Mouse (Mus musculus) kidney, embryonic 16.5 days (tissue): Measurements from ENCODE around the gene Ntm. TPM values are rescaled to one million over a fixed set of nuclear protein-coding genes. Genes with fewer than 3 reads are reported as not detected.

ENCODE experiments used
- ATAC-seq: fragments of 200-750 bp; cut with Nextera tagmentation; 2 replicates; pipeline ENCODE4 v1.8.0; 2017; ENCODE audit warnings: moderate TSS enrichment; ENCODE audit not compliant: low FRiP score, low TSS enrichment
- H3K27ac ChIP-seq: fragments of 300-500 bp; sonication (generic); 2 replicates; pipeline ENCODE4 v1.5.1; 2014; ENCODE audit warnings: low read length
- H3K27me3 ChIP-seq: fragments of 300-500 bp; sonication (generic); 2 replicates; pipeline ENCODE4 v1.6.1; 2014; ENCODE audit warnings: low read length, control low read depth, mixed read lengths; ENCODE audit not compliant: insufficient read depth
- H3K36me3 ChIP-seq: fragments of 300-500 bp; sonication (generic); 2 replicates; pipeline ENCODE4 v1.6.1; 2014; ENCODE audit warnings: low read length, control low read depth, mixed read lengths; ENCODE audit not compliant: insufficient read depth
- H3K4me1 ChIP-seq: fragments of 300-500 bp; sonication (generic); 2 replicates; pipeline ENCODE4 v1.6.1; 2014; ENCODE audit warnings: low read length, control low read depth, mixed read lengths; ENCODE audit not compliant: insufficient read depth
- H3K4me2 ChIP-seq: fragments of 300-500 bp; sonication (generic); replicated peaks from 2 replicates; pipeline ENCODE4 v1.6.1; 2014; ENCODE audit warnings: low read depth, low read length
- H3K4me3 ChIP-seq: fragments of 300-500 bp; sonication (generic); 2 replicates; pipeline ENCODE4 v1.5.1; 2014; ENCODE audit warnings: mild to moderate bottlenecking, low read length
- H3K9ac ChIP-seq: fragments of 300-500 bp; sonication (generic); replicated peaks from 2 replicates; pipeline ENCODE4 v1.6.1; 2014; ENCODE audit warnings: low read length
- H3K9me3 ChIP-seq: fragments of 300-500 bp; sonication (generic); 2 replicates; pipeline ENCODE4 v1.6.1; 2016; ENCODE audit warnings: low read length, control low read depth
- WGBS: fragments of 180-500 bp; shearing (Covaris S2); extraction: QIAGEN DNeasy Blood & Tissue Kit; methylation state at CpG from one replicate; pipeline ENCODE4 v1.1.7; 2014; 5-methylcytosine and 5-hydroxymethylcytosine counted together
- polyA plus RNA-seq: library from polyadenylated mRNA; unstranded; fragments of >200 nt; fragmentation: Nextera tagmentation; extraction: Ambion mirVana; gene quantifications from 2 replicates; pipeline ENCODE4 v1.2.1, GENCODE M21; 2015

Ntm gene
- polyA plus RNA-seq, 1 experiment from 2014 or later, result 42.1 TPM

DNA sequence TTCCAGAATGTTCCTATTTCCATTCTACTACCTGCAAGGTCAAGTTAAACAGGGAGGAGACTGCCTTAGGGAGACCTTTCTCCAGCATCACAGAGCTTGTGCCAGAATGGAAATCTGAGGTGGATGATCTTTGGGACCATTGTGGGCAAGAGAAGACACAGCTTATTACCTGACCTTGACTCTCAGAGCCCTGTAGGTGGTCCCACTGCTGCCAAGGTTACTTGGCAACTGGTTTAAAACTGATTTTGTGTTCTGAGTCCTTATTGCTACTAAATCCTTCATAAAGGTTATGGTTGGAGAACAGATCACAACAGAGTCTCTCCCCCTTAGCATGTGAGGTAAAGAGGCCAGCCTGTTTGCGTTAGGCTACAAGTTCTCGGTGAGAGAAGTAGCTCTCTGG lies 839.1 kb downstream of the Ntm start:
- Histone ChIP-seq H3K27ac (no peak overlapping the region), H3K36me3 (no peaks in the 10 kb centered on the region), H3K9ac (no peak overlapping the region), H3K4me1 (no peaks in the 10 kb centered on the region), H3K4me3 (no peak overlapping the region), H3K4me2 (no peak overlapping the region), H3K27me3 (no peaks in the 10 kb centered on the region), H3K9me3 (no peaks in the 10 kb centered on the region)
- ATAC-seq, result no peak
- 80% methylated on average over 2 of the region's 2 CpGs for WGBS

- Histone ChIP-seq H3K27me3 (no peaks in the 10 kb centered on the region), H3K9ac (no peak overlapping the region), H3K27ac (peak overlapping the region; percentile 50; the same call in 1 of the 2 replicates), H3K9me3 (no peaks in the 10 kb centered on the region), H3K4me3 (no peak overlapping the region), H3K4me1 (peaks cover 3% of the 10 kb centered on the region; the same call in 1 of the 2 replicates), H3K4me2 (no peak overlapping the region), H3K36me3 (no peaks in the 10 kb centered on the region)
- 4% methylated on average over 2 of the region's 2 CpGs for WGBS
- ATAC-seq, result peak; percentile 84
Observed at GRCm38 (mm10) chr9:29117561-29118112, 845.3 kb downstream of the Ntm start.

DNA sequence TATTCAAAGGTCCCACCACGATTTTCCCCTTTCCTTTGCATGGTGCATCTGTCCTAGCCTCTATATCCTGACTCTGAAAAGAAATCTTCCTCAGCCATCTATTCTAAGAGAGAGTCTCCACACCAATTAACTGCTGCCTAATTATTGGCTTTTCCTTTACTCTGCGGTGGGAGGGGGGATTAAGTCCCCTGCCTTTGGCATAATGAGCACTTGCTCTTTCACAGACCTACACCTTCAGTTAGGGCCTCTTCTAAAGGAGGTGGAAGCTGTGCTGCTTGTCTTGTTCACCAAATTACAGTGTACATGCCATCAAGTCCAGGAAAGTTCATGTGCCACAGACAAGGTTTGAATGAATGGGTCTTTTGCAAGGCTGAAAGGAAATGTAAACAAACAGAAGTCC lies 847.6 kb downstream of the Ntm start:
- no peak overlapping the region for H3K27ac ChIP-seq
- no peak for ATAC-seq
- H3K36me3 ChIP-seq, result no peaks in the 10 kb centered on the region
- no peak overlapping the region for H3K4me3 ChIP-seq
- H3K9ac ChIP-seq, result no peak overlapping the region
- H3K4me2 ChIP-seq, result no peak overlapping the region
- peaks cover 3% of the 10 kb centered on the region; the same call in 1 of the 2 replicates for H3K4me1 ChIP-seq
- no peaks in the 10 kb centered on the region for H3K9me3 ChIP-seq
- 47% methylated on average over 2 of the region's 2 CpGs for WGBS
- H3K27me3 ChIP-seq, result no peaks in the 10 kb centered on the region

DNA sequence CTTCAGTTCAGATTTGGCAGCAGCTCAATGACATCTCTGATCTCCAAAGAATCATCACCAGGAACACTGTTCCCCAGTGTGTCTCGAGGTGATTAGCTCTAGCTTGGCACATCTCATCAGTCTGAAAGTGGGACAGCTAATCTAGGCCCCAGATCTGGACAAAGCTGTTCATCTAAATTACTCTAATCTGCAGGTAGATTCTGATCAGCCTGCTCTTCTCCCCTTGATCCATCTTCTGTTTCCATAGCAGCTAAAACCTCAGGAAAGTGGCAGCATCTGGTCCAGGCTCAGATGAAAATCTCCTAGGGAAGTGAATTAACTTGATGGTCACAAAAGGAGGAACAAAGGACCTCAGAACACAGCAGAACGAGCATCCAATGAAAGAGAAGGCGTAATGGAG lies 856.2 kb downstream of the Ntm start:
- Histone ChIP-seq H3K4me3 (no peak overlapping the region), H3K27me3 (no peaks in the 10 kb centered on the region), H3K36me3 (no peaks in the 10 kb centered on the region), H3K9ac (no peak overlapping the region), H3K4me1 (no peaks in the 10 kb centered on the region), H3K27ac (no peak overlapping the region), H3K4me2 (no peak overlapping the region), H3K9me3 (no peaks in the 10 kb centered on the region)
- WGBS, result 65% methylated on average over 3 of the region's 3 CpGs
- no peak for ATAC-seq

- H3K4me3 ChIP-seq, result no peak overlapping the region
- H3K4me2 ChIP-seq, result no peak overlapping the region
- no peak overlapping the region for H3K27ac ChIP-seq
- H3K9ac ChIP-seq, result no peak overlapping the region
- no peaks in the 10 kb centered on the region for H3K9me3 ChIP-seq
- ATAC-seq, result no peak
- H3K4me1 ChIP-seq, result no peaks in the 10 kb centered on the region
- H3K36me3 ChIP-seq, result no peaks in the 10 kb centered on the region
- H3K27me3 ChIP-seq, result no peaks in the 10 kb centered on the region
- 78% methylated on average over 5 of the region's 5 CpGs for WGBS
Observed at GRCm38 (mm10) chr9:29104442-29104841, 858.5 kb downstream of the Ntm start.

- H3K27me3 ChIP-seq, result no peaks in the 10 kb centered on the region
- H3K9me3 ChIP-seq, result no peaks in the 10 kb centered on the region
- no peak for ATAC-seq
- no peak overlapping the region for H3K4me3 ChIP-seq
- H3K4me1 ChIP-seq, result no peaks in the 10 kb centered on the region
- no peak overlapping the region for H3K9ac ChIP-seq
- H3K36me3 ChIP-seq, result no peaks in the 10 kb centered on the region
- no peak overlapping the region for H3K27ac ChIP-seq
- no peak overlapping the region for H3K4me2 ChIP-seq
- 57% methylated on average over 6 of the region's 6 CpGs for WGBS
Observed at GRCm38 (mm10) chr9:29103993-29104392, 858.9 kb downstream of the Ntm start.

DNA sequence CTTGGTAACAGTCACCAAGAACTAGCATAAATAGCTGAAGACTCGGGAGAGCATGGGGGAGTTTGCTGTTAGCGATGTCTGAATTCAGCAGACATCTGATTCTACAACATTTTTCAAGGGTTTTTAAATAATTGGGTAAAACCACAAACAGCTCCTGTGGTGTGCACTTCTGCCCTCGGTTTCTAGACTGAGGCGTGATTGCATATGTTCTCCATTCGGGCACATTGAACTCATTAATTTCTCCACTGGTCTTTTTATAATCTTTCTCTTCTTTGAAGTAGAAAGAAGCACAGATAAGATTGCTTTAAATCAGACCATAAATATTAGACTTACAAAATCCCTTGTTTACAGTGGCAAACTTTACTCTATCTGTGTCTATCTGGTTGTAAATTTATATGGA lies 862.3 kb downstream of the Ntm start:
- ATAC-seq, result no peak
- Histone ChIP-seq H3K27ac (no peak overlapping the region), H3K36me3 (no peaks in the 10 kb centered on the region), H3K4me3 (no peak overlapping the region), H3K27me3 (no peaks in the 10 kb centered on the region), H3K4me2 (no peak overlapping the region), H3K9me3 (no peaks in the 10 kb centered on the region), H3K9ac (no peak overlapping the region), H3K4me1 (no peaks in the 10 kb centered on the region)
- 65% methylated on average over 5 of the region's 5 CpGs for WGBS

DNA sequence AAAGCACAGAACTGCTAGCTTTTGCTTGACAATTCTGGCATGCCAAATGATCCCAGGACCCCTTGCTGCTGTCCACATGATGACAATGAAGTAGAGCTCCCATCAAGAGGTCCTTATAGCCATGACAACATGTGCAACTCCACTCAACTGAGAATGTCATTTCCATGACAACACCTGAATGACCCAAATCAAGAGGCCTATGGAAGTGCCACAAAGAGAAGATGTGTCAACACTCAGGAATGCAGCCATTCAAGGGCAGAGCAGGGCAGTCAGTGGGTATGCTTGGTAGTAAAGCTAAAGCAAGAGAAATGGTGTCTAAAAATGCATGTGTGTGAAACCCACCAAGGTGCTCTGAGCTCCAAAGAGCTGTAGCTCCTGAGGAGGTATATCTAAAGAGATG lies 870.5 kb downstream of the Ntm start:
- Histone ChIP-seq H3K4me2 (no peak overlapping the region), H3K4me3 (no peak overlapping the region), H3K27me3 (no peaks in the 10 kb centered on the region), H3K36me3 (no peaks in the 10 kb centered on the region), H3K27ac (no peak overlapping the region), H3K9ac (no peak overlapping the region), H3K4me1 (no peaks in the 10 kb centered on the region), H3K9me3 (no peaks in the 10 kb centered on the region)
- no peak for ATAC-seq

DNA sequence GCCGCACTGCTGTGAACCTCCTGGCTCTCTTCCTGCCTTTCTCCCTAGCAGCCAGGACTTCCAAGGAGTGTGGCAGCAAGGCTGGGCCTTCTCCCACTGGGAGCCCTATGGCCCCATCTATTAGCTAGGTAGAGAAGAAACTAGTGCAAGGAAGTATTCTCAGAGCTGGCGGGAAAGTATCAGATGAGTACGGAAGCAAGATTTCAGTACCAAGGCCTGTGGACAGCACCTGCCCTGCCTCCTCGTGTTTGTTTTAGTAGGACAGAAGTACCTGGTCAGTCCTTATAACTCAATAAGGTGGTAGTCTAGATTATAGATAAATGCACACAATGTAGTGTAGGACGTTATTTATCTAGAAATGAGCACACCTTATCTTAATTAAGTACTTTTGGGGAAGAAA lies 874.3 kb downstream of the Ntm start:
- Histone ChIP-seq H3K4me1 (no peaks in the 10 kb centered on the region), H3K27ac (no peak overlapping the region), H3K9ac (no peak overlapping the region), H3K4me2 (no peak overlapping the region), H3K27me3 (no peaks in the 10 kb centered on the region), H3K9me3 (no peaks in the 10 kb centered on the region), H3K36me3 (no peaks in the 10 kb centered on the region), H3K4me3 (no peak overlapping the region)
- ATAC-seq, result no peak
- 49% methylated on average over 5 of the region's 5 CpGs for WGBS

- no peak overlapping the region for H3K4me2 ChIP-seq
- no peak overlapping the region for H3K9ac ChIP-seq
- no peak for ATAC-seq
- H3K9me3 ChIP-seq, result no peaks in the 10 kb centered on the region
- no peak overlapping the region for H3K27ac ChIP-seq
- no peaks in the 10 kb centered on the region for H3K27me3 ChIP-seq
- no peaks in the 10 kb centered on the region for H3K4me1 ChIP-seq
- H3K36me3 ChIP-seq, result no peaks in the 10 kb centered on the region
- 73% methylated on average over 4 of the region's 4 CpGs for WGBS
- H3K4me3 ChIP-seq, result no peak overlapping the region
Observed at GRCm38 (mm10) chr9:29087656-29088055, 875.3 kb downstream of the Ntm start.
